ENCODE assay signal across 8 mouse cellular contexts in the genomic region with DNA sequence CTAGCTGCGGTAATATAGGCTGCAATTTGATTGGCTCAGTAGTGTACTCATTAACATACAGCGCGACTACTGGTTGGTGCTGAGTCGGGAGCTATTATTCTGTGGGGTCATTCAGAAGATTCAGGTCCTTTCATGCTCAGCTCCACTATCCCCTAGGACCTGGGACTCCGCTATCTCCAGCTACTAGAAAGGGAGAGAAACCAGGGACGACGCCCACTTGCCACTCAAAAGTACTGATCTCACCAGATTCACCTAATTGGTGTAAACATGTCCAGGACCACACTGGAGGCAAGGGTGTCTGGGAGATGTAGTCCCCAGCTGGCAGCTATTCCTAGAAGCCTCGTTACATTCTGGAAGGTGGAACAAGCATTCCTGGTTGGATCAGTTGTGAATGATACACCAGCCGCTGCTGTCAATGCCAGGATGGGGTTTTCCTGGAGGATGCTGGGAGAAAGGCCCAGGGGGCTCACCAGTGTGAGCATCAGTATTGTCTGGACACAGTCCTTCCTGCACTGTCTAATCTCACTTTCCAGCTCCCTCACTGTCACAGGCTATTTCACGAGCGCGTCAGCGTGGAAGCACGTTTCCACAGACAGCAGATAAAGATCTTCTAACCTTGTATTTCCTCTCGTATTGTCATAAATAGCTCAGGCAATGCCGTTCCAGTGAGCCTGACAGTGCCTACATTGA.
DNase-seq lines count a peak whose midpoint lies in the region; ATAC-seq and TF ChIP-seq lines count a peak whose summit lies in the region.

No protein-coding gene starts in this region.

- H3K4me3 ChIP-seq in heart, embryonic 12.5 days, result peak overlapping the region; percentile 28
- 0 out of 4 replicates have a peak overlapping the region, but pooled peaks of 1 of the 2 experiments have one; percentile 54 for H3K4me3 ChIP-seq in ES-E14 (ENCODE audit: insufficient read depth in 1 of 2, low read depth in 1 of 2, low read length in 2 of 2, poor library complexity in 1 of 2, severe bottlenecking in 1 of 2)
- H3K4me3 ChIP-seq in forebrain, embryonic 12.5 days (replicated peaks), result peak overlapping the region; percentile 19
- peak overlapping the region; percentile 14; the same call in 1 of the 2 replicates for H3K4me3 ChIP-seq in midbrain, embryonic 11.5 days (ENCODE audit: low read depth, low read length)

- H3K4me1 ChIP-seq in heart, embryonic 12.5 days (replicated peaks), result peaks cover 10% of the 10 kb centered on the region; the same call in 1 of the 2 replicates
- no peaks in the 10 kb centered on the region for H3K4me1 ChIP-seq in ES-E14 (ENCODE audit: control insufficient read depth in 2 of 2, insufficient read depth in 2 of 2, low read length in 2 of 2, poor library complexity in 1 of 2)
- peaks cover 21% of the 10 kb centered on the region for H3K4me1 ChIP-seq in forebrain, embryonic 12.5 days
- H3K4me1 ChIP-seq in midbrain, embryonic 11.5 days (ENCODE audit: control insufficient read depth, insufficient read depth, low read length), result no peaks in the 10 kb centered on the region; the same call in 1 of the 2 replicates

- in situ Hi-C loops in ES-E14 (cut with MboI; ENCODE audit: low sequenced_read_pairs in 2 of 2, unreplicated experiment in 2 of 2), result no loop called here

- intact Hi-C loops in left cerebral cortex, postnatal 25 days (cut with DNase I), result no loop called here

- no peaks in the 10 kb centered on the region for H3K36me3 ChIP-seq in heart, embryonic 12.5 days
- no peaks in the 10 kb centered on the region for H3K36me3 ChIP-seq in ES-E14 (ENCODE audit: control insufficient read depth, insufficient read depth, low read length, poor library complexity, severe bottlenecking)
- H3K36me3 ChIP-seq in forebrain, embryonic 12.5 days (replicated peaks), result no peaks in the 10 kb centered on the region
- H3K36me3 ChIP-seq in midbrain, embryonic 11.5 days (ENCODE audit: control insufficient read depth, insufficient read depth, low read length), result no peaks in the 10 kb centered on the region

- ATAC-seq in heart, embryonic 12.5 days (ENCODE audit: insufficient number of reproducible peaks, low FRiP score), result no peak
- ATAC-seq in forebrain, embryonic 12.5 days (ENCODE audit: low FRiP score), result peak; percentile 46; the same call in 1 of the 2 replicates
- ATAC-seq in midbrain, embryonic 11.5 days (ENCODE audit: low FRiP score), result peak; percentile 63; the same call in 1 of the 2 replicates

- H3K9ac ChIP-seq in heart, embryonic 12.5 days, result no peak overlapping the region
- no peak overlapping the region for H3K9ac ChIP-seq in ES-E14 (ENCODE audit: insufficient read depth, low read depth, low read length, poor library complexity, severe bottlenecking)
- no peak overlapping the region for H3K9ac ChIP-seq in forebrain, embryonic 12.5 days
- no peak overlapping the region for H3K9ac ChIP-seq in midbrain, embryonic 11.5 days (ENCODE audit: low read length)

- no peak overlapping the region for H3K27ac ChIP-seq in heart, embryonic 12.5 days (ENCODE audit: poor library complexity, severe bottlenecking)
- H3K27ac ChIP-seq in ES-E14 (ENCODE audit: insufficient read depth, low read depth, low read length, poor library complexity, severe bottlenecking), result no peak overlapping the region
- H3K27ac ChIP-seq in forebrain, embryonic 12.5 days, result 0 out of 2 replicates have a peak overlapping the region, but pooled peaks have one; percentile 8
- H3K27ac ChIP-seq in midbrain, embryonic 11.5 days (ENCODE audit: low read depth, low read length), result no peak overlapping the region

- no peak for DNase-seq in heart, postnatal 4 days
- DNase-seq in ES-E14 (ENCODE audit: low read depth, low spot score) (no peak), adipocyte (ENCODE audit: low spot score) (no peak)
- peak; percentile 86 for DNase-seq in midbrain, embryonic 11.5 days (ENCODE audit: low spot score, missing footprints)
- DNase-seq in adrenal gland, postnatal 36 days, result no peak
- DNase-seq in left cerebral cortex, postnatal 25 days (ENCODE audit: low spot score in 2 of 2), result no peak

- 42% methylated on average over 16 of the region's 16 CpGs for WGBS in heart, embryonic 12.5 days
- WGBS in forebrain, embryonic 12.5 days, result 54% methylated on average over 16 of the region's 16 CpGs
- WGBS in midbrain, embryonic 11.5 days, result 57% methylated on average over 16 of the region's 16 CpGs

- no peaks in the 10 kb centered on the region for H3K9me3 ChIP-seq in heart, embryonic 12.5 days (replicated peaks)
- no peaks in the 10 kb centered on the region for H3K9me3 ChIP-seq in ES-E14 (ENCODE audit: control insufficient read depth, insufficient read depth, low read depth, low read length)
- H3K9me3 ChIP-seq in forebrain, embryonic 12.5 days, result no peaks in the 10 kb centered on the region
- no peaks in the 10 kb centered on the region for H3K9me3 ChIP-seq in midbrain, embryonic 11.5 days (ENCODE audit: control insufficient read depth, low read length)

- H3K27me3 ChIP-seq in heart, embryonic 12.5 days (replicated peaks), result no peaks in the 10 kb centered on the region
- peaks cover 22% of the 10 kb centered on the region for H3K27me3 ChIP-seq in forebrain, embryonic 12.5 days
- no peaks in the 10 kb centered on the region for H3K27me3 ChIP-seq in midbrain, embryonic 11.5 days (ENCODE audit: control insufficient read depth, insufficient read depth, low read length)

- H3K4me2 ChIP-seq in heart, embryonic 12.5 days, result peak overlapping the region; percentile 43
- H3K4me2 ChIP-seq in forebrain, embryonic 12.5 days, result peak overlapping the region; percentile 39
- peak overlapping the region; percentile 28; the same call in 1 of the 2 replicates for H3K4me2 ChIP-seq in midbrain, embryonic 11.5 days

TF ChIP-seq in ES-E14, 5 proteins besides CTCF, POLR2A, EP300 and RAD21:
- no peak for TF ChIP-seq ZNF384 (IDR thresholded peaks at IDR 0.05; ENCODE audit: low read depth, low read length)
- peak; percentile 78 for TF ChIP-seq HCFC1 (IDR thresholded peaks at IDR 0.05; ENCODE audit: borderline replicate concordance, insufficient read depth, low read length)
- TF ChIP-seq MAFK (IDR thresholded peaks at IDR 0.05; ENCODE audit: insufficient read depth, low read depth, low read length), result no peak
- no peak for TF ChIP-seq ZC3H11A (IDR thresholded peaks at IDR 0.05; ENCODE audit: borderline replicate concordance, low read depth, low read length)
- TF ChIP-seq CHD2 (IDR thresholded peaks at IDR 0.05; ENCODE audit: low read depth, low read length), result no peak
TF ChIP-seq in ES-E14: peak in this region for 1.
